Comparison of ENCODE assay signal across 26 mouse cellular contexts in genomic region chr6:147470016-147470415, GRCm38 (mm10). TPM values are rescaled to one million over a fixed set of nuclear protein-coding genes. Genes with fewer than 3 reads are reported as not detected.
DNase-seq lines count a peak whose midpoint lies in the region; ATAC-seq and TF ChIP-seq lines count a peak whose summit lies in the region.
"Had no signal": no experiment of that assay in that cellular context is flagged by ENCODE, and none has a peak within 500 bp of the region (broad histone marks: within the 10 kb centered on the region; RNA-seq: fewer than 3 reads in every experiment).

No protein-coding gene starts in this region.

- intact Hi-C loops in left cerebral cortex, postnatal 4 days (cut with DNase I): no loop called here
- intact Hi-C loops in left cerebral cortex, adult 2 months (cut with DNase I): loop anchor here (10.0 kb wide), 1 partner anchor 255 kb away; no protein-coding TSS in a partner anchor

- H3K27ac ChIP-seq in embryonic facial prominence, embryonic 14.5 days (replicated peaks; ENCODE audit: low read depth, low read length): no peak overlapping the region
- no peak overlapping the region for H3K27ac ChIP-seq in embryonic facial prominence, embryonic 10.5 days (replicated peaks)
- H3K27ac ChIP-seq in left cerebral cortex, adult 2 months: no peak overlapping the region
- no peak overlapping the region for H3K27ac ChIP-seq in midbrain, embryonic 16.5 days (ENCODE audit: low read length)
- H3K27ac ChIP-seq: embryonic facial prominence, embryonic 15.5 days; forebrain, embryonic 12.5 days; hindbrain, embryonic 13.5 days; kidney, embryonic 15.5 days; layer of hippocampus, adult 2 months; liver, embryonic 13.5 days; lung, embryonic 15.5 days; midbrain, embryonic 10.5 days; midbrain, embryonic 15.5 days; neural tube, embryonic 12.5 days; stomach, postnatal 0 days had no signal

- H3K9ac ChIP-seq in embryonic facial prominence, embryonic 14.5 days (ENCODE audit: low read depth, low read length): no peak overlapping the region
- H3K9ac ChIP-seq in midbrain, embryonic 16.5 days (ENCODE audit: low read depth, low read length): no peak overlapping the region
- H3K9ac ChIP-seq: embryonic facial prominence, embryonic 15.5 days; forebrain, embryonic 12.5 days; hindbrain, embryonic 13.5 days; kidney, embryonic 15.5 days; liver, embryonic 13.5 days; lung, embryonic 15.5 days; midbrain, embryonic 15.5 days; neural tube, embryonic 12.5 days had no signal

- no peak overlapping the region for H3K4me3 ChIP-seq in embryonic facial prominence, embryonic 14.5 days (ENCODE audit: low read depth, low read length)
- no peak overlapping the region for H3K4me3 ChIP-seq in embryonic facial prominence, embryonic 10.5 days
- H3K4me3 ChIP-seq in left cerebral cortex, adult 2 months: no peak overlapping the region
- no peak overlapping the region for H3K4me3 ChIP-seq in midbrain, embryonic 16.5 days (ENCODE audit: low read depth, low read length)
- H3K4me3 ChIP-seq: embryonic facial prominence, embryonic 15.5 days; forebrain, embryonic 12.5 days; hindbrain, embryonic 13.5 days; kidney, embryonic 15.5 days; layer of hippocampus, adult 2 months; liver, embryonic 13.5 days; lung, embryonic 15.5 days; midbrain, embryonic 10.5 days; midbrain, embryonic 15.5 days; neural tube, embryonic 12.5 days had no signal

- WGBS in embryonic facial prominence, embryonic 14.5 days: 42% methylated on average over 5 of the region's 5 CpGs
- WGBS in embryonic facial prominence, embryonic 10.5 days: 82% methylated on average over 5 of the region's 5 CpGs
- 73% methylated on average over 5 of the region's 5 CpGs for WGBS in midbrain, embryonic 16.5 days

- H3K9me3 ChIP-seq in embryonic facial prominence, embryonic 14.5 days (ENCODE audit: control insufficient read depth, low read length): no peaks in the 10 kb centered on the region
- H3K9me3 ChIP-seq in embryonic facial prominence, embryonic 10.5 days: no peaks in the 10 kb centered on the region
- H3K9me3 ChIP-seq in midbrain, embryonic 16.5 days (replicated peaks; ENCODE audit: control insufficient read depth, low read length, poor library complexity, severe bottlenecking): no peaks in the 10 kb centered on the region
- H3K9me3 ChIP-seq: embryonic facial prominence, embryonic 15.5 days; forebrain, embryonic 12.5 days; hindbrain, embryonic 13.5 days; kidney, embryonic 15.5 days; liver, embryonic 13.5 days; lung, embryonic 15.5 days; midbrain, embryonic 10.5 days; midbrain, embryonic 15.5 days; neural tube, embryonic 12.5 days had no signal

- H3K36me3 ChIP-seq in embryonic facial prominence, embryonic 14.5 days (ENCODE audit: control insufficient read depth, insufficient read depth, low read length): no peaks in the 10 kb centered on the region
- no peaks in the 10 kb centered on the region for H3K36me3 ChIP-seq in embryonic facial prominence, embryonic 10.5 days (replicated peaks)
- no peaks in the 10 kb centered on the region for H3K36me3 ChIP-seq in midbrain, embryonic 16.5 days (ENCODE audit: control insufficient read depth, insufficient read depth, low read length)
- H3K36me3 ChIP-seq: embryonic facial prominence, embryonic 15.5 days; forebrain, embryonic 12.5 days; hindbrain, embryonic 13.5 days; kidney, embryonic 15.5 days; liver, embryonic 13.5 days; lung, embryonic 15.5 days; midbrain, embryonic 10.5 days; midbrain, embryonic 15.5 days; neural tube, embryonic 12.5 days had no signal

- no peaks in the 10 kb centered on the region for H3K4me1 ChIP-seq in embryonic facial prominence, embryonic 14.5 days (ENCODE audit: control insufficient read depth, insufficient read depth, low read length)
- H3K4me1 ChIP-seq in embryonic facial prominence, embryonic 10.5 days: no peaks in the 10 kb centered on the region
- H3K4me1 ChIP-seq in midbrain, embryonic 16.5 days (ENCODE audit: control insufficient read depth, insufficient read depth, low read length): no peaks in the 10 kb centered on the region
- H3K4me1 ChIP-seq: embryonic facial prominence, embryonic 15.5 days; forebrain, embryonic 12.5 days; hindbrain, embryonic 13.5 days; kidney, embryonic 15.5 days; liver, embryonic 13.5 days; midbrain, embryonic 10.5 days; midbrain, embryonic 15.5 days; neural tube, embryonic 12.5 days had no signal

- no peak for TF ChIP-seq CTCF in left cerebral cortex, adult 2 months (IDR thresholded peaks at IDR 0.05)

- ATAC-seq in embryonic facial prominence, embryonic 14.5 days (ENCODE audit: low read depth): no peak
- no peak for ATAC-seq in midbrain, embryonic 16.5 days
- ATAC-seq: midbrain, embryonic 15.5 days had no signal

- no peaks in the 10 kb centered on the region for H3K27me3 ChIP-seq in embryonic facial prominence, embryonic 14.5 days (replicated peaks; ENCODE audit: control insufficient read depth, insufficient read depth, low read length)
- no peaks in the 10 kb centered on the region for H3K27me3 ChIP-seq in embryonic facial prominence, embryonic 10.5 days (replicated peaks; ENCODE audit: low read depth, poor library complexity, severe bottlenecking)
- H3K27me3 ChIP-seq in midbrain, embryonic 16.5 days (ENCODE audit: control insufficient read depth, insufficient read depth, low read depth, low read length): no peaks in the 10 kb centered on the region
- H3K27me3 ChIP-seq: embryonic facial prominence, embryonic 15.5 days; forebrain, embryonic 12.5 days; kidney, embryonic 15.5 days; liver, embryonic 13.5 days; lung, embryonic 15.5 days; neural tube, embryonic 12.5 days had no signal

- DNase-seq in embryonic facial prominence, embryonic 14.5 days (ENCODE audit: low spot score): peak; percentile 51
- no peak for DNase-seq in embryonic facial prominence, embryonic 10.5 days (ENCODE audit: low spot score)
- DNase-seq in left cerebral cortex, postnatal 4 days: peak; percentile 6
- no peak for DNase-seq in left cerebral cortex, adult 2 months (ENCODE audit: extremely low spot score in 1 of 2, low spot score in 2 of 2)
- peak; percentile 12 for DNase-seq in right cerebral cortex, postnatal 4 days
- no peak for DNase-seq in right cerebral cortex, postnatal 36 days (ENCODE audit: low spot score in 2 of 2)
- DNase-seq: B cell, adult 2 months; cerebellum, adult 11 months; cerebellum, adult 9-11 months; gastrocnemius, postnatal 14 days; kidney, adult 18-20 months; kidney, postnatal 36 days; liver, embryonic 13.5 days; right cerebral cortex, postnatal 25 days; thymus, postnatal 4 days had no signal

- no peak overlapping the region for H3K4me2 ChIP-seq in embryonic facial prominence, embryonic 14.5 days (ENCODE audit: low read depth, low read length)
- no peak overlapping the region for H3K4me2 ChIP-seq in midbrain, embryonic 16.5 days (ENCODE audit: low read length)
- H3K4me2 ChIP-seq: embryonic facial prominence, embryonic 15.5 days; forebrain, embryonic 12.5 days; hindbrain, embryonic 13.5 days; kidney, embryonic 15.5 days; liver, embryonic 13.5 days; lung, embryonic 15.5 days; midbrain, embryonic 15.5 days; neural tube, embryonic 12.5 days had no signal

RNA-seq across cellular contexts. Expression of gene Ccdc91, which starts 5.6 kb away (rescaled TPM):
- 24.9 and 28.7 TPM in 2 replicates for polyA plus RNA-seq in embryonic facial prominence, embryonic 14.5 days (2014; fragmentation: Nextera tagmentation; extraction: Ambion mirVana)
- 27.0 and 29.7 TPM in 2 replicates for polyA plus RNA-seq in embryonic facial prominence, embryonic 10.5 days (2016; fragmentation: Nextera tagmentation; extraction: Ambion mirVana)
- total RNA-seq in left cerebral cortex, postnatal 4 days (2021): 10 to 100 TPM; 22.4 to 25.3 TPM
- total RNA-seq in left cerebral cortex, adult 2 months (2021): 10 to 100 TPM; 37.6 to 38.8 TPM
- polyA plus RNA-seq in midbrain, embryonic 16.5 days (2015; fragmentation: Nextera tagmentation; extraction: Ambion mirVana): 48.7 and 51.3 TPM in 2 replicates

Comparison
In these comparisons a context has a peak if more than half of its experiments do, and no peak if none do; other contexts are left out.
1. DNase-seq: peak in embryonic facial prominence, embryonic 14.5 days (single experiment), left cerebral cortex, postnatal 4 days (single experiment) and right cerebral cortex, postnatal 4 days (single experiment); none in embryonic facial prominence, embryonic 10.5 days (single experiment), left cerebral cortex, adult 2 months (0 of 2) and right cerebral cortex, postnatal 36 days (0 of 2).